Mouse (Mus musculus): ENCODE measurements at regions not wholly inside any gene's neighbourhood (a gene's known extent, or its start where the extent isn't known, plus 50 kb on each side); places are given as distances from the start of the nearest gene placed in this dataset.

DNA sequence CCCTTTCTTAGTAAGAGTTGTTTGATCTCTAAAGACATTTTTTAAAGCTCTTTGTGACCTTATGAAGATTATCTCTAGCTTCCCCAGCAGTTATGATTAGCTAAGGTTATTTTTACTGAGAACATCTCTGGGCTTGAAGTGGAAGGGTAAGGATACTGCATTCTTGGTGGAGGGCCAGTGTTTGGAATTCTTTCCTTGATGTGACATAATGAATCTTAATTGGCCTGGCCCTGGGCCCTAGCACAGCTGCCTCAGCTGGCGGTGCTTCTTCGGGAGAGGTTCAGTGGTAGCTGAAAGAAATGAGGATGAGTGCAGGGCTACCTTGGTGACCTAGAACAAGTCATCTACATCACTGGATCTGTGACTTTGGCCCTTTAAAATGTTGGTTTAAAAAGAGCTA is 150.5 kb upstream of the Hccs start:
- Histone ChIP-seq H3K4me3 (replicated peaks; ENCODE audit: low read length) (no peak overlapping the region), H3K27ac (replicated peaks; ENCODE audit: low read depth, low read length) (no peak overlapping the region), H3K4me1 (ENCODE audit: control insufficient read depth, insufficient read depth, low read length) (no peaks in the 10 kb centered on the region), H3K4me2 (replicated peaks; ENCODE audit: low read depth, low read length, severe bottlenecking) (no peak overlapping the region), H3K9me3 (ENCODE audit: control insufficient read depth, low read length) (no peaks in the 10 kb centered on the region), H3K36me3 (ENCODE audit: control insufficient read depth, insufficient read depth, low read length) (no peaks in the 10 kb centered on the region), H3K27me3 (ENCODE audit: control insufficient read depth, insufficient read depth, low read length) (no peaks in the 10 kb centered on the region), H3K9ac (ENCODE audit: low read depth, low read length, severe bottlenecking) (no peak overlapping the region)
- WGBS, result 32% methylated on average over 2 of the region's 2 CpGs
- ATAC-seq (ENCODE audit: low FRiP score, low read depth) (no peak), DNase-seq (ENCODE audit: low spot score) (no peak)
- no peak for TF ChIP-seq POLR2A (IDR thresholded peaks at IDR 0.05; ENCODE audit: borderline replicate concordance, extremely low read depth, insufficient read depth, insufficient read length)

DNA sequence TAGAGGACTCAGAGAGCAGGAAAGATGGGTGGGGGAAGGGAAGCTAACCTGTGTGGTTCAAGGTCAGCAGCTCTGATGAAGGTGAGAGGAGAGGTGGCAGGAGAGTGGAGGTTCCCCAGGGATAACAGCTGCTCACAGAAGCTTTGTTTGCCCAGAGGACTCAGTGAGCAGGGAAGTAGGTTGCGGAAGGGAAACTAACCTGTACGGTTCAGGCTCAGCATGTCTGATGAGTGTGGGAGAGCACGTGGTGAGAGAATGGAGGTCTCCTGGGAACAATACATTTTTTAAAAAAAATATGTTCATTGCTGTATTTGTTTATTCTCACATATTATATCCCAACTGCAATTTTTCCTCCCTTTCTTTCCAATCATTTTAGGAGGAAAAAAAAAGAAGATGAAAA is 130.0 kb upstream of the Hccs start:
- Histone ChIP-seq H3K4me3 (replicated peaks; ENCODE audit: low read length) (no peak overlapping the region), H3K4me2 (replicated peaks; ENCODE audit: low read depth, low read length, severe bottlenecking) (no peak overlapping the region), H3K36me3 (ENCODE audit: control insufficient read depth, insufficient read depth, low read length) (no peaks in the 10 kb centered on the region), H3K9ac (ENCODE audit: low read depth, low read length, severe bottlenecking) (no peak overlapping the region), H3K4me1 (ENCODE audit: control insufficient read depth, insufficient read depth, low read length) (no peaks in the 10 kb centered on the region), H3K27me3 (ENCODE audit: control insufficient read depth, insufficient read depth, low read length) (no peaks in the 10 kb centered on the region), H3K9me3 (ENCODE audit: control insufficient read depth, low read length) (no peaks in the 10 kb centered on the region), H3K27ac (replicated peaks; ENCODE audit: low read depth, low read length) (no peak overlapping the region)
- DNase-seq (ENCODE audit: low spot score) (no peak), ATAC-seq (ENCODE audit: low FRiP score, low read depth) (no peak)
- no peak for TF ChIP-seq POLR2A (IDR thresholded peaks at IDR 0.05; ENCODE audit: borderline replicate concordance, extremely low read depth, insufficient read depth, insufficient read length)
- 66% methylated on average over 3 of the region's 3 CpGs for WGBS

DNA sequence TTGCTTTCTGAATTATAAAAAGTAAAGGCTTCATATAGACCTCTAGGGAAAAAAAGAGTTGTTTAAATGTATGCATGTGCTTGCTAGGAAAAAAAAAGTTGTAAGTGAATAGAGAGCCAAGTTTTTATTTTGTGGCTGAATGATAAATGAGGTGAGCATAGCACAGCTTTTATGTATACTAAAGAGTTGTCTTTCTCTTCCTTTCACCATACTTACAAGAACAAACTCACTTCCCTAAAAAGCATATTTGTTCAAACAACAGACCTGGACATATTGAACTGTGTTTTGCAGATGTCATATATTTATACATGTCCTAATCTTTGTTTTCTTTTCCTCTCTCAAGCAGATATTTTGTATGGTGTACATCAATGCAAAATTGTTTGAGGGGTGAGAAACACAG is 119.4 kb upstream of the Hccs start:
- H3K36me3 ChIP-seq (ENCODE audit: control insufficient read depth, insufficient read depth, low read length), result no peaks in the 10 kb centered on the region
- no peak overlapping the region for H3K4me3 ChIP-seq (replicated peaks; ENCODE audit: low read length)
- DNase-seq (ENCODE audit: low spot score) (no peak), ATAC-seq (ENCODE audit: low FRiP score, low read depth) (no peak)
- H3K27ac ChIP-seq (replicated peaks; ENCODE audit: low read depth, low read length), result no peak overlapping the region
- no peak overlapping the region for H3K4me2 ChIP-seq (replicated peaks; ENCODE audit: low read depth, low read length, severe bottlenecking)
- H3K27me3 ChIP-seq (ENCODE audit: control insufficient read depth, insufficient read depth, low read length), result no peaks in the 10 kb centered on the region
- no peak overlapping the region for H3K9ac ChIP-seq (ENCODE audit: low read depth, low read length, severe bottlenecking)
- no peaks in the 10 kb centered on the region for H3K9me3 ChIP-seq (ENCODE audit: control insufficient read depth, low read length)
- no peak for TF ChIP-seq POLR2A (IDR thresholded peaks at IDR 0.05; ENCODE audit: borderline replicate concordance, extremely low read depth, insufficient read depth, insufficient read length)
- no peaks in the 10 kb centered on the region for H3K4me1 ChIP-seq (ENCODE audit: control insufficient read depth, insufficient read depth, low read length)

DNA sequence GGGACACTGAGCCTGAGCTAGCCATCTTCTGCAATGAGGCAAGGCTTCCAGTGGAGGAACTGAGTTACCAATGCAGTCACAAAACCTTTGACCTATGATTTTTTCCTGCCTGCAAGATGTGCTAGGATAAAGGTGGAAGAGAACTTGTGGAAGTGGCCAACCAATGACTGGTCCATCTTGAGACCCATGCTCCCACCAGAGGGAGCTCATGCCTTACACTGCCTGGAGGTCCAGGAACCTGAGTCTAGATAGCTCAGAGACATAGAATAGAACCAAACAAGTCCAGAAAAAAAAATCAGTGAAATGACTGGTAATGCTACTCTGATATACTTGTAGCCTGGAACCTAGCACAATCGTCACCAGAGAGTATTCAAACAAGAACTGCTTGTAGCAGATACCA is 118.5 kb upstream of the Hccs start:
- Histone ChIP-seq H3K27ac (replicated peaks; ENCODE audit: low read depth, low read length) (no peak overlapping the region), H3K4me3 (replicated peaks; ENCODE audit: low read length) (no peak overlapping the region), H3K27me3 (ENCODE audit: control insufficient read depth, insufficient read depth, low read length) (no peaks in the 10 kb centered on the region), H3K4me2 (replicated peaks; ENCODE audit: low read depth, low read length, severe bottlenecking) (no peak overlapping the region), H3K4me1 (ENCODE audit: control insufficient read depth, insufficient read depth, low read length) (no peaks in the 10 kb centered on the region), H3K9me3 (ENCODE audit: control insufficient read depth, low read length) (no peaks in the 10 kb centered on the region), H3K36me3 (ENCODE audit: control insufficient read depth, insufficient read depth, low read length) (no peaks in the 10 kb centered on the region), H3K9ac (ENCODE audit: low read depth, low read length, severe bottlenecking) (no peak overlapping the region)
- DNase-seq (ENCODE audit: low spot score) (no peak), ATAC-seq (ENCODE audit: low FRiP score, low read depth) (no peak)
- no peak for TF ChIP-seq POLR2A (IDR thresholded peaks at IDR 0.05; ENCODE audit: borderline replicate concordance, extremely low read depth, insufficient read depth, insufficient read length)
- WGBS, result 81% methylated on average over 1 of the region's 1 CpGs

DNA sequence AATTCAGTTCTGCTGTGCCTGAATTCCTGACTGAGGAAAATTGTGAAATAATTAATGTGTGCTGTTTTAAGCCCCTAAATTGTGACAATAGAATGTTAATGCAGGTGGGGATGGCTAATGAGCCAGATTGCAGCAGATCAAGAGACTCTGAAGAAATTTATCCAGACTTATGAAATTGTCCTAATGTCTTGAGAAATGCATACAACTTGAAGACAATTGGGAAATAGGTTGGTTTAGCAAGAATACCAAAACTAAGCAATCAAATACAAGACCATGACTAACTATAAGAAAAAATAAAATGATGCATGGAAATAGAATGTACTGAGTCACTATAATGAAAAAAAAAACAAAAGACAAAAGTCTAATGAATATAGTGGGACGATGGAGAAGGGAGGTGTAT is 113.7 kb upstream of the Hccs start:
- Histone ChIP-seq H3K27me3 (ENCODE audit: control insufficient read depth, insufficient read depth, low read length) (no peaks in the 10 kb centered on the region), H3K27ac (replicated peaks; ENCODE audit: low read depth, low read length) (no peak overlapping the region), H3K4me2 (replicated peaks; ENCODE audit: low read depth, low read length, severe bottlenecking) (no peak overlapping the region), H3K9me3 (ENCODE audit: control insufficient read depth, low read length) (no peaks in the 10 kb centered on the region), H3K4me3 (replicated peaks; ENCODE audit: low read length) (no peak overlapping the region), H3K9ac (ENCODE audit: low read depth, low read length, severe bottlenecking) (no peak overlapping the region), H3K36me3 (ENCODE audit: control insufficient read depth, insufficient read depth, low read length) (no peaks in the 10 kb centered on the region), H3K4me1 (ENCODE audit: control insufficient read depth, insufficient read depth, low read length) (no peaks in the 10 kb centered on the region)
- 85% methylated on average over 1 of the region's 1 CpGs for WGBS
- no peak for DNase-seq (ENCODE audit: low spot score)
- no peak for ATAC-seq (ENCODE audit: low FRiP score, low read depth)
- no peak for TF ChIP-seq POLR2A (IDR thresholded peaks at IDR 0.05; ENCODE audit: borderline replicate concordance, extremely low read depth, insufficient read depth, insufficient read length)

DNA sequence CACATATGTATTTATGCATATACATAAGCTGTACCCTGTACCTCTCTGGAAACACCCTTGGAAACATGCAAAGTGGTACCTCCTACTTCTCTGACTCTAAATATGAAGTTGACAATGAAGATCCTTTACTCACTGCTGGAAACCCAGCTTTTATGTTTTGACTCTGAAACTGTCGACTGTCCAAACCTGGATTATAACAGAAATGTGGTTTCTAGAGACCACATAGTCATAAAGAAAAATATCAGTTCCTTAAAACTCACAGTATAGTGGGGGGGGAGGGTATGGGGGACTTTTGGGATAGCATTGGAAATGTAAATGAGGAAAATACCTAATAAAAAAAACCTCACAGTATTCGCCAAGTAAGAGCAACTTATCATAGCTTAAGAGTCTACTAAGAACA is 76.7 kb upstream of the Hccs start:
- no peak for TF ChIP-seq POLR2A (IDR thresholded peaks at IDR 0.05; ENCODE audit: borderline replicate concordance, extremely low read depth, insufficient read depth, insufficient read length)
- DNase-seq (ENCODE audit: low spot score) (no peak), ATAC-seq (ENCODE audit: low FRiP score, low read depth) (no peak)
- no peak overlapping the region for H3K9ac ChIP-seq (ENCODE audit: low read depth, low read length, severe bottlenecking)
- no peaks in the 10 kb centered on the region for H3K27me3 ChIP-seq (ENCODE audit: control insufficient read depth, insufficient read depth, low read length)
- H3K4me2 ChIP-seq (replicated peaks; ENCODE audit: low read depth, low read length, severe bottlenecking), result no peak overlapping the region
- no peaks in the 10 kb centered on the region for H3K36me3 ChIP-seq (ENCODE audit: control insufficient read depth, insufficient read depth, low read length)
- no peak overlapping the region for H3K27ac ChIP-seq (replicated peaks; ENCODE audit: low read depth, low read length)
- H3K4me3 ChIP-seq (replicated peaks; ENCODE audit: low read length), result no peak overlapping the region
- no peaks in the 10 kb centered on the region for H3K9me3 ChIP-seq (ENCODE audit: control insufficient read depth, low read length)
- H3K4me1 ChIP-seq (ENCODE audit: control insufficient read depth, insufficient read depth, low read length), result no peaks in the 10 kb centered on the region
- WGBS, result 64% methylated on average over 2 of the region's 2 CpGs

All from limb, embryonic 14.5 days (tissue).